Mouse (Mus musculus): ENCODE results near the gene Ifi35. TPM values are rescaled to one million over a fixed set of nuclear protein-coding genes. Genes with fewer than 3 reads are reported as not detected.

Ifi35 gene
- polyA plus RNA-seq, 2 experiments, result 17.2 to 22.1 TPM

DNA sequence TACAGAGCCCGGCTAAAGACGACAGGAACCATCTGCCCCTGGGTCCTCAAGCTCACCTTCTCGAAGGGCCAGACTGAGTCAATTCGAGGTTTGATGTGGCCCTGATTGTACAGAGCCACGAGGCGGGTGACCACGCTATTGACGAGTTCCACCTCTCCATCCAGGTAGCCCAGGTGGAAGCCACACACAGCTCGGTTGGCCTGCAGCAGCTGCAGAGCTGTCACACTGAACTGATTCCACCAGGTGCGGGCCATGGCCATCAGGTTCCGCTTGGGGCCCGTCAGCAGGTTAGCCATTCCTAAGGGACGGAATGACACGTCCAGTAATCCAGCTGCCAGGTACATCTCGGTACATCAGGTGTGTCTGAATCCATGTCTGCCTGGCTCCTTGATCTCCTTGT lies 12.1 kb downstream of the Ifi35 start:
- no peak overlapping the region for H3K9ac ChIP-seq (replicated peaks)
- 83% methylated on average over 15 of the region's 15 CpGs for WGBS (ENCODE audit: insufficient replicate concordance)
- peaks cover 4% of the 10 kb centered on the region for H3K36me3 ChIP-seq (replicated peaks; ENCODE audit: control insufficient read depth, insufficient read depth, low read depth)
- DNase-seq (ENCODE audit: low read depth in 3 of 3, low spot score in 3 of 3) (no peak), ATAC-seq (ENCODE audit: insufficient read depth) (no peak)
- peaks cover 12 to 22% of the 10 kb centered on the region in 2 experiments for H3K4me1 ChIP-seq (replicated peaks; ENCODE audit: control insufficient read depth in 2 of 2, insufficient read depth in 2 of 2, low read length in 1 of 2)
- peaks cover 4% of the 10 kb centered on the region for H3K27me3 ChIP-seq (ENCODE audit: control insufficient read depth, insufficient read depth, low read length)
- no peaks in the 10 kb centered on the region for H3K9me3 ChIP-seq (ENCODE audit: control insufficient read depth, low read length)
- no peak for TF ChIP-seq EP300 (IDR thresholded peaks at IDR 0.05; ENCODE audit: low read depth)
- TF ChIP-seq CTCF (IDR thresholded peaks at IDR 0.05; ENCODE audit: low read depth), result no peak
- H3K27ac ChIP-seq, result no peak overlapping the region
- no peak overlapping the region for H3K4me2 ChIP-seq (ENCODE audit: low read depth)
- H3K4me3 ChIP-seq (ENCODE audit: insufficient read depth in 1 of 2, low read depth in 2 of 2, low read length in 2 of 2), result no peak overlapping the region

DNA sequence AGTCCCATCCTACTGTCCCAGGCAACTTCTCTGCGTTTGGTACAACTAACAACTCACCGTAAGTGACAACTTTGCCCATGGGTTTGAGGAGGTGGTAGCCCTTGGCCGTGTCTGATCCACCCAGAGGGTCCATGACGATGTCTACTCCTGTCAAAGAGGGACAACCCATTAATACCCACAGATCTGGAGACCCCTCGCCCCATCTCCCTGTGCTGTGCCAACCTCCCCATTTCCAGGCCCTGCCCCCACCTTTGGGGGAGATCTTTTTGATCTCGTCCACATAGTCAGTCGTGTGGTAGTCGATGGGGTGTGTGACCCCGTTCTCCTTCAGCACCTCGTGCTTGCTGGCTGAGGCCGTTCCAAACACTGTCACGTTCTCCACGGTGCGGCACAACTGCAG lies 13.9 kb downstream of the Ifi35 start:
- no peak for ATAC-seq (ENCODE audit: insufficient read depth)
- no peak for TF ChIP-seq EP300 (IDR thresholded peaks at IDR 0.05; ENCODE audit: low read depth)
- TF ChIP-seq CTCF (IDR thresholded peaks at IDR 0.05; ENCODE audit: low read depth), result no peak
- WGBS (ENCODE audit: insufficient replicate concordance), result 83% methylated on average over 14 of the region's 14 CpGs
- Histone ChIP-seq H3K4me2 (ENCODE audit: low read depth) (no peak overlapping the region), H3K36me3 (replicated peaks; ENCODE audit: control insufficient read depth, insufficient read depth, low read depth) (peaks cover 4% of the 10 kb centered on the region), H3K4me3 (ENCODE audit: insufficient read depth in 1 of 2, low read depth in 2 of 2, low read length in 2 of 2) (no peak overlapping the region), H3K9ac (replicated peaks) (no peak overlapping the region), H3K9me3 (ENCODE audit: control insufficient read depth, low read length) (no peaks in the 10 kb centered on the region), H3K27me3 (ENCODE audit: control insufficient read depth, insufficient read depth, low read length) (peaks cover 19% of the 10 kb centered on the region), H3K27ac (no peak overlapping the region), H3K4me1 (replicated peaks; ENCODE audit: control insufficient read depth in 2 of 2, insufficient read depth in 2 of 2, low read length in 1 of 2) (peaks cover 22 to 27% of the 10 kb centered on the region in 2 experiments)
- no peak for DNase-seq (ENCODE audit: low read depth in 3 of 3, low spot score in 3 of 3)

DNA sequence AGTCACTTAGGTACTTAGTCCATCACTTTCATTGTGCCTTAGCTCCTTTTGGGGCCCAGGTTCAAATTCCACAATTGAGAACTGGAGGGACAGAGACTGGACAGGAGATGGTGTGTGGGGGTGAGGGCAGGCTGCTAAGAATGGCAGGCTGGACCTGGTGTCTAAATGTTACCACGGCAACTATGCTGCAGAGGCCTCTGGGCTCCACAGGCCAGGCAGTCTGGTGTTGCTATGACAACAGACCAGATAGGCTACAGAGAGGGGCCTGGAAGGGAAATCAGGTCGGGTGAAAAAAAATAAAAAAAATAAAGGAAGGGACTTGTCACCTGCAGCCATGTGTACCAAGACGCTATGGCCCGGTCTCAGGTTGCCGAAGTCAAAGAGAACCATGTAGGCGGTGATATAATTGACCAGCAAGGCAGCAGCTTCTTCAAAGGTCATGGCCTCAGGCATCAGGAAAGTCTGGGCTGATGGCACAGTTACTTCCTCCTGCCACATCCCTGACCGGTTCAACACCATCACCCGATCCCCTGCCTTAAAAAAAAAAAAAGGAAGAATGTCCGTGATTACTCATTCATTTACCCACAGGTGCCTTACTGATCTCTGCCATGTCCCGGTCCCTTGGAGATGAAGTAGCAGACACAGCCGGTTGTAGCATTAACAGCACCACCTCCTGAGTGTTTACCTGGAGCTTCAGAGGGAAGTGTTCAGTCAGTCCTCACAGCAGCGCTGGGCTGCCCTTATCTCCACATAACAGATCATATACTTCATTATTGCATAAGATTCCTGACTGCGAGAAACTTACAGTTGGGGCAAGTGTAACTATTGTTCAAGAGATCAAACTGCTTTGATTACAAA lies 14.6 kb downstream of the Ifi35 start:
- ATAC-seq (ENCODE audit: insufficient read depth) (no peak), DNase-seq (ENCODE audit: low read depth in 3 of 3, low spot score in 3 of 3) (no peak)
- peak; percentile 36; the same call in 1 of the 2 replicates for TF ChIP-seq EP300 (IDR thresholded peaks at IDR 0.05; ENCODE audit: low read depth)
- TF ChIP-seq CTCF (IDR thresholded peaks at IDR 0.05; ENCODE audit: low read depth), result no peak
- WGBS (ENCODE audit: insufficient replicate concordance), result 19% methylated on average over 13 of the region's 13 CpGs
- Histone ChIP-seq H3K27ac (no peak overlapping the region), H3K4me2 (ENCODE audit: low read depth) (no peak overlapping the region), H3K36me3 (replicated peaks; ENCODE audit: control insufficient read depth, insufficient read depth, low read depth) (peaks cover 4% of the 10 kb centered on the region), H3K27me3 (ENCODE audit: control insufficient read depth, insufficient read depth, low read length) (peaks cover 23% of the 10 kb centered on the region), H3K9me3 (ENCODE audit: control insufficient read depth, low read length) (no peaks in the 10 kb centered on the region), H3K4me3 (ENCODE audit: insufficient read depth in 1 of 2, low read depth in 2 of 2, low read length in 2 of 2) (no peak overlapping the region), H3K4me1 (replicated peaks; ENCODE audit: control insufficient read depth in 2 of 2, insufficient read depth in 2 of 2, low read length in 1 of 2) (peaks cover 22 to 32% of the 10 kb centered on the region in 2 experiments), H3K9ac (replicated peaks) (no peak overlapping the region; the same call in none of the 2 replicates)

DNA sequence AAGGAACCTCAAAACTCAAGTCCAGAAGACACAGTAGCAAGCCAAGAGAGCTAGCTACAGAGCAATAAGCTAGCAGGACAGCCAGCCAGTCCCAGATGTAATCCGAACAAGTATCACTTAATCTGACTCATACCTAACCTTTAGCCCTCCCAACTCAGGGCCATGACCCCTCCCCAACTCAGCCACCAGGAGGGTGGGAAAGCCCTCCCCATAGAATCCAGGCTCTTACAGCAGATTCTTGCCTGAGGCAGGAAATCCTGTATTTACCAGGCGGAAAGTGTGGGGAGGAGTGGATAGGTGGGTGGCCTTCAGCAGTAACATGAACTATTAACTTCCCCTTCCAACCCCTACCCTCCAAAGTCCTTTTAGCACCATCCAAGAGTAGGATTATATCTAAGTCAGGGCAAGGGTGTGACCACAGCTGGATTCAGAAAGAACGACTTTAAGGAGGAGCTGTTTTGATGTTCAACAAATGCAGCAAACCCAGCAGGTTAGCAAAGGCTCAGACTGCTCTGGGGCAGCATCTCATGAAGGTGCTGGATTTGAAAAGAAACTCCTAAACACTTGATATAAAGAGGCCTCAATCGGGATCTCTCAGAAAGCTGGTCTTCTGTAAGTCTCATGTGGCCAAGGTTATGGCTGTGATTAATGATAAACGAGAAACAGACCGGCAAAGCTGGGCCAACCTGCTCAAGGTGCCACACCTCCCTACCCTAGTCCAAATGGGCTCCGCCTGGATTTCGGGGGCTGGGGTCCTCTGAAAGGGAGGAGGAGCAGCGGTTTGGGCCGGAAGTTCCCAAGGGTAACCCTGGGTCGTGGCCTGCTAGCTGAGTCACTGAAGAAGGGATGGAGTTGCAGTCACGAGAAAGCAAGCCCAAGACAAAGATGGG lies 16.2 kb downstream of the Ifi35 start, which contains the start of gene Rnd2:
Rnd2 (plus strand) TSS at position 789 of the 890 bp plus-strand sequence.
- H3K4me2 ChIP-seq (ENCODE audit: low read depth), result peak within 1 kb of the TSS; percentile 96
- H3K4me1 ChIP-seq (replicated peaks; ENCODE audit: control insufficient read depth in 2 of 2, insufficient read depth in 2 of 2, low read length in 1 of 2), result peaks cover 22 to 34% of the 10 kb centered on the region in 2 experiments
- H3K36me3 ChIP-seq (replicated peaks; ENCODE audit: control insufficient read depth, insufficient read depth, low read depth), result peaks cover 4% of the 10 kb centered on the region; the same call in 1 of the 2 replicates
- no peak for DNase-seq (ENCODE audit: low read depth in 3 of 3, low spot score in 3 of 3)
- ATAC-seq (ENCODE audit: insufficient read depth), result no peak
- peaks cover 32% of the 10 kb centered on the region for H3K27me3 ChIP-seq (ENCODE audit: control insufficient read depth, insufficient read depth, low read length)
- peak within 1 kb of the TSS; percentile 59 for H3K9ac ChIP-seq (replicated peaks)
- H3K4me3 ChIP-seq (ENCODE audit: insufficient read depth in 1 of 2, low read depth in 2 of 2, low read length in 2 of 2), result peak within 1 kb of the TSS; percentile 54 to 75
- 8% methylated on average over 12 of the region's 12 CpGs for WGBS (ENCODE audit: insufficient replicate concordance)
- H3K9me3 ChIP-seq (ENCODE audit: control insufficient read depth, low read length), result no peaks in the 10 kb centered on the region
- TF ChIP-seq CTCF (IDR thresholded peaks at IDR 0.05; ENCODE audit: low read depth) (no peak), EP300 (IDR thresholded peaks at IDR 0.05; ENCODE audit: low read depth) (no peak)
- H3K27ac ChIP-seq, result no peak within 1 kb of the TSS

All from liver, embryonic 14.5 days (tissue).